Mouse (Mus musculus) granulocyte monocyte progenitor cell, adult 5-6 weeks (primary cell): ENCODE data around the gene Asprv1. TPM values are rescaled to one million over a fixed set of nuclear protein-coding genes. Genes with fewer than 3 reads are reported as not detected.
A peak's percentile ranks its signal among the peaks of the same experiment; 100 is the strongest.

Experiments used
- ATAC-seq: replicated peaks from 2 replicates; pipeline ENCODE4 v1.8.0; 2016; ENCODE audit warnings: mild to moderate bottlenecking, moderate TSS enrichment, inconsistent platforms; ENCODE audit not compliant: poor library complexity, severe bottlenecking
- total RNA-seq, 2 experiments: library from RNA; stranded (forward) in 1 of 2; stranded (reverse) in 1 of 2; fragments of 200-712, 200-1000 nt in 1 of 2; fragments of >200 nt in 1 of 2; fragmentation: Nextera tagmentation in 1 of 2; gene quantifications; 2 replicates each; pipeline ENCODE4 v1.2.3; 2014 to 2017

The Asprv1 gene
- not detected in 2 replicates for total RNA-seq (2014; fragmentation: Nextera tagmentation)
- 0.98 TPM in 1 of 2 replicates, not detected in the other for total RNA-seq (2017)

DNA sequence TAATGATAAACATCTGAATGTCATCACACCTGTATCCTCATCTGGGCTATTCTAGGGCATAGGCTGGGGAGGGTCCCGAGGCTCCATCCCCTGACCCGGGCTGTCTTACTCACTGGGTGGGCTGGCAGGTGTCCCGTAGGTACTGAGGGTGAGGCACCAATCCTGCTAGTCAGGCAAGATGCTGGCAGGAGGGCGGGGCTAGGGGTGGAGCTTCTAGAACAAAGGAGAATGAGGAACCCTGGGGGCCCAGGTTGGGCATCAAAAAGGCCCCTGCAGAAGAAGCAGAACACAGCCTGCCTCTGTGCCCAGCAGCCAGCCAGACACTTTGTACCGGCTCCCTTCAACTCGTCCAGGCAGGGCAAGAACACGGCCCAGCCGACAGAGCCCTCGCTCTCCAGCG, at the start of gene Asprv1:
Asprv1 (plus strand) TSS at position 219 of the 400 bp plus-strand sequence.
- peak; percentile 69 for ATAC-seq

DNA sequence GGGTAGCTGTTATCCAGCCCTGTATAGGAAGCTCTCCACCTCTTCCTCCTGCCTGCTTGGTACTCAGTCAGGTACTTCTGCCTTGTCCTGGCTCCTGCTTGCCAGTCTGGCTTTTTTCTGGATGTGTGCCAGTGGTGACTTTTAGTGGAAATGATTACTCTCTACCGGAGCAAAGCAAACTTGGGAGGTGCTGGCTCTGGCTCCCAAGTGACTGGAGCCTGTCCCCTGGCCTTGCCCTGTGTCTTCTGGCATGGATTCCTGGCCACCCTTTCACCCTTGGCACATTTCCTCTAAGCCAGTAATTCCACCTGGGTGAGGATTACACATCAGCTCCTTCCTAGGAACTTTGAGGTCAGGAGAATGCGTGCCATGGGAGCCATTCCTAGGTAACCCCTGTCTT, 49.6 kb upstream of the Asprv1 start:
- no peak for ATAC-seq

DNA sequence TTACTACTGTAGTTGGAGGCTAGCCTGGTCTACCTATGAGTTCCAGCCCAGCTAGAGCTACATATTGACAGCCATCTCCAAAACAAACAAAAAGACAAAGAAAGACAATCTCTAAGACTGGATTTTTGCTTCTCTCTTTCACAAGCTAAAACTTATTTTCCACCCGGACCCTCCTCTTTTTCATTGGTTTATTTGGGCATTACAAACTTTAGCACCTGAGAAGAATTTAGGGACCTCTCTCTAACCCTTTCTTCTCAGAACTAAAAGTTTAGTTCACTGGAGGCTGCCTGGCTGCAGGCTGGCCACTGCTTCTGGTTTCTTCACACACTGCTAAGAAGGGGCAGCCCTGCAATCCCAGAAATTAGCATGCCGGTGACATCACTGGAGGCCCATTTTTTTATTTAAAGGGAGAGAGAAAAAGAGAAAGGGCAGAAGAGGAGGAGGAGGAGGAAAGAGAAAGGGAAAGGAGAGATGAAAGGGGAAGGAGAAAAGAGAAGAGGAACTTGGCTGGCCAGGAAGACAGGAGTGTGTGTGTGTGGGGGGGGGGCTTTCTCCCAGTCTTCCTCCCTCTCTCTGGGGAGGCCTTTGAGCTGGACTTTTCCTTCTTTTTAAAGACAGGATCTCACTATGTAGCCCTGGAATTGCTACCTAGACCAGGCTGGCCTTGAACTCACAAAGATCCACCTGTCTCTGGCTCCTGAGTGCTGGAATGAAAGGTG, 48.7 kb upstream of the Asprv1 start:
- peak; percentile 76 for ATAC-seq

DNA sequence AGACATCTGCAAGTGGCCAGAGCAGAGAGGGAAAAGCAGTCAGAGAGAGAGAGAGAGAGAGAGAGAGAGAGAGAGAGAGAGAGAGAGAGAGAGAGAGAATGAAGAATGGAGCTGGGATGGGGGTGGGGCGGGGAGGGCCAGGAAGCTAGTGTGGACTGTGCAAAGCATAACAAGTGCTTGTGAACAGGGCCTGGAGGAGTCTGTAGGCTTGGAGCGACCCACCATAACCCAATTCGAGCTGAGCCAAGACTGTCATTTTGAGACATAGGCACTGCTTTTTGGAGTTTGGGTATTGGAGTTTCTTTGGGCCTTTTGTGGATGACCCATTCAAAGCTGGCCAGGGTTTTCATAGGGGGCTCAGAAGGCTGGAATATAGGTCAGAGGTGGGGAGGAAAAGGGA, 48.0 kb upstream of the Asprv1 start:
- ATAC-seq: no peak

DNA sequence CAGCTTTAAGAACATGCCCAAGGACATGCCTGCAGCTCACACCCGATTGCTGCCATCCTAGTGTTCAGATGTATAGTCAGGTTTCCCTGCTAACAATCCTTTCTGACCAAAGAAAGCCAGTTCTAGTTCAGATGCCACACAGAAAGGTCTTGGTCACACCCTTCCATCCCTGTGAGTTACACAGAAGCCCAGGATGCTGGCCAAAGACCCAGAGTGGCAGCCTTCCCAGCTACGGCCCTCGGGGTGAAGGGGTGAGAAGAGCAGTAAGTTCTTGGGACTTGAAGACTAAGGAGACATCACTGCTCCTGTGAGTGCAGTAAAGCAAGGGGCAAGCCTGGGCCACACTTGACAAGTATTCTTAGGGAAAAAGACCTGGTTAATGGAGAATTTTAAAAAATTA, 44.8 kb upstream of the Asprv1 start:
- no peak for ATAC-seq

DNA sequence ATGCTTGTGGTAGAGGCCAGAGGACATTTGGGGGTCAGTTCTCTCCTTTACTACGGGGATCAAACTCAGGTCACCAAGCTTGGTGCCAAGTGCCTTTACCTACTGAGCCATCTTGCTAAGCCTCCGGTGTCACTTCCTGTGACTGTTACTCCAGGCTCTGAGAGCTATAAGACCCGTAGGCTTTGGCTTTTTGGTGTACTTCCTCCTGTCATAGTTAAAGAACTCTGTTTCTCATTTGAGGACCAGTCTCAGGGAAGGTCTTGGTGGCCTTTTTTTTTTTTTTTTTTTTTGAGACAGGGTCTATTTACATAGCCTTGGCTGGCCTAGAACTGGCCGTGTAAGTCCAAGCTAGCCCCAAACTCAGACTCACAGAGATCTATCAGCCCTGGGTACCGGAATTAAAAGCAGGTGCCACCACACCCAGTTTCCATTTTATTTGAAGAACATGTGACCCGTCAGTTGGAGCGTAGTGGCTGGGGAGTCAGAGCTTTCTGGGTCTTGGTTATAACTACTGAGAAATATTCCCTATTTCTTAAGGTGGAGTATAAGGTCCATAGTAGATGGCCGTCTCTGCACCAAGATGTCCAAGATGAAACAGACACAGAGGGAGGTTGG, 44.3 kb upstream of the Asprv1 start:
- no peak for ATAC-seq

DNA sequence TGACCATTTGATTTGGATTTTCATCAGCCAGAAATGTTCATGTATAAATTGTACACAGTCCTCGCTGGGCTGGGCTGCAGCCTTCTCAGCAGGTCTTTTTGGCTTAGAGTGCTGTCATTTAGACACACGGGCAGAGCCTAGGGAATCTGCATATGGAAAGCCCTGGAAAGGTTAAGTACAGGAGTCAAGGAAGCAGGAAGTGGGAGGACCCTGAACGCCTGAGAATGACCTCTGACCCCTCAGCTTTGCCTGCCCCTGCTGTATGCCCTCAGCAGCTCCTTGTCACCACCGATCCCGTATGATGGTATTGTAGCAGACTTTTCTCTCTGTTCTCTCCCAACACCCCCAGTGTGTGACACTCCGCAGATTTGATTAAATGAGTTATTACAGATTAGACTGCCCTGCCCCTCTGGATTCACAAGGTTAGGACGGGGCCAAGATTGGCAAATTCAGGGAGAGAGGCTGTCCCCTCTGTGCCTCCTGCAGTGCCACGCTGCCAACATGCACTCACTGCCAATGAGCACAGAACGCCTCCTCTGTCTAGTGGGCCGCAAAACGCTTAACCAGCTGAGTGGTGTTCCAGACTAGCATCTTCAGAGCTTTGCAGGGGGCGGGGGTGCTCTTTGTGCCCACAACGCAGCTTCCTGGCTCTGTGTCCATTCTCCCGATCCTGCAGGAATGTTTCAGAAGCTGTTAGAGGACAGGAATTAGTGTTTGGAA, 43.5 kb upstream of the Asprv1 start:
- ATAC-seq: peak; percentile 21

DNA sequence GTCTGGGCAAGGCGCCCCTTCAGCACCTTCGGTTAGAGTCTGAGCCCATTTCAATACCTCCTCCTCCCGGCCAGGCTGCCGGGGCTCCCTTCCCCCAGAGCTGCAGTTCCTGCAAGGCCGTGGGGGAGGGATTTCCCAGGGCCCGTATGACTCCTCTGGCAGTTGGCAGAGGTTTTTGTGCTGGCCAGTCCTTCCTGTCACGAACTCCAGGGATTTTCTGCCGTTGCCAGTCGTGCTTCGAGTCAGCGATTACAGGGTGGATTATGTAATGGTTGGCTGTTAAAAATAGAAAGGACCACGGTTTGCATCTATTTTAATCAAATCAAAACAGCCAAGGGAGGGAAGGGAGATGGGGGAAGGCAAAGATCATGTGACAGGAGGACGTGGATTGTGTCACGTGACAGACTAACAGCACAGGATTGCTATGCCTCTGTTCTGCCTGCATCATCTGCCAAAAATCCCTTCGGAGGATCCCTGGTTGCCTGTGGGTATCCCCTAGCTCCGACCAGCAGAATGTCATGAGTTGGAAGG, 42.8 kb upstream of the Asprv1 start:
- peak; percentile 92 for ATAC-seq

DNA sequence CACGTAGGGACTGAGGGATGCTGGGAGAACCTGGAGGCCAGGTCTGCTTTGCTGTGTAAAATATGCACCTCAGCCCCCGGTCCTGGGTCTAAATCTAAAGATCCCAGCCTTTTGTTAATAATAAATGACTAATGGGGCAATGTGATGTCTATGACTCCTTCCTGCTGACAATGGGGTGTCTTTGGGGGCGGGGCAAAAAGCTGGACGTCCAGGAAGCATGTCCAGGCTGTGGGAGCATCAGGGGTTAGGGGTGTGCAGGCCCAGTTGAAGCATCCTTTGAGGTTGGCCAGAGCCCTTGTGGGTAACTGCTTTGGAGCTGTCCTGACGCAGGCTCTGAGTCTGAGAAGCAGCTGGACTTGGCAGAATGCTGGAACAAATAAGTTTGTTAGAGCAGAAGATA, 41.9 kb upstream of the Asprv1 start:
- no peak for ATAC-seq

DNA sequence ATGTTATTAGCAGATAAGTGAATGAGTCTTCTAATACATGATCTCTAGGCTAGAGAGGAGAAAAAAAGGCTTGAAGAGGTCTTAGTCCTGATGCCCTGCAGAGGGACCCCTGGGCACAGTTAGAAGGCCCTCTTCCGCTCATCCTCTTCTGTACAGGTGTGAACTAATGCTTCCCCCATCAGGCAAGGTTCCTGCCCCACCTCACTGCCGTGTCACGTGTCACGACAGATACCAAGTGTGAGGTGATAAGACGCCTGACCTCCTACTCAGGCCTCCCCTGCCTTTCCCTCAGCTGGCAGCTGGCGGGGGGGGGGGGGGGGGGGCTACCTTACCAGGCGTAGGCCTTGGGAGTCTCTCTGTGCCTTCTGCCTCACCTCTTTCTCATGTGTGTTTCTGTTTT, 39.5 kb upstream of the Asprv1 start:
- ATAC-seq: no peak

DNA sequence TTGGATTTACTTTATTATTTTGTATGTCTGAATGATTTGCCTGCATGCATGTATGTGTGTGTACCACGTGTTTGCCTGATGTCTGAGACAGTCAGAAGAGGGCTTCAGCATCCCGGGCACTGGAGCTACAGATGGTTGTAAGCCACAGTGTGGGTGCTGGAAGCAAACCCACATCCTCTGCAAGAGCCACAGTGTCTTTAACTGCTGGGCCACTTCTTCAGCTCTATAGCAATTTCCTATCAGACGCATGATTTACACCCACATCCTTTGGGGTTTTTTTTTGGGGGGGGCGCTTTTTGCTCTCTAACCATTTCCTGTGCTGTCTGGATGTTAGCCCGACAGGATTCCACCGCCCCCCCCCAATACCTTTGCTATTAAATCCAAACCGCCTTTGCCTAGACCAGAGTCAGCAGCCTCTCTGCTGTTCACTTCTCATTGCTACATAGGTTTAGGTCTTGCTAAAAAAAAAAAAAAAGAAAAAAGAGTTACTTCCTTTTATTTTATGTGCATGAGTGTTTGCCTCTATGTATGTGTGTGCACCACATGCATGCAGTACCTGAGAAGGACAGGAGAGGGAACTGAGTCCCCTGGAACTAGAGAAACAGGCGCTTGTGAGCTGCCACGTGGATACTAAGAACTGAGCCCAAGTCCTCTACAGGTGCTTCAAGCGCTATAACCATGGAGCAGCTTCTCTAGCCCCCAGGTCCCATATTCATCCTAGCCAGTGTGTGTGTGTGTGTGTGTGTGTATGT, 34.6 kb upstream of the Asprv1 start:
- ATAC-seq: peak; percentile 85

DNA sequence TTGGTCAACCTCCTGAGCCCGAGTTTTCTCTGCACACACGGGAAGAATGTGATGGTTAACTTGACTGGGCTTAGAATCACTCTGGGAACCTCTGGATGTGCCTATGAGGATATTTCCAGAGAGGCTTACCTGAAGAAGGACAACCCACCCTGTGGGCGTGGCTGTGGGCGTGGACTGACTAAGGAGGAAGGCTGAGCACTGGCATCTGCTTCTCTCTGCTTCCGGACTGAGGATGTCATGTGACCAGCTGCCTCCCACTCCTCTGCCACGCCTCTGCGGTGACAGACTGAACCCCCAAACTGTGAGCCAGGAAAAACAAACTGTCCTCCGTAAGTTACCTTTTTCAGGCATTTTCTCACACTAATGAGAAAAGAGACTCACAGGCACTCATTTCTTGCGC, 33.3 kb upstream of the Asprv1 start:
- ATAC-seq: no peak

DNA sequence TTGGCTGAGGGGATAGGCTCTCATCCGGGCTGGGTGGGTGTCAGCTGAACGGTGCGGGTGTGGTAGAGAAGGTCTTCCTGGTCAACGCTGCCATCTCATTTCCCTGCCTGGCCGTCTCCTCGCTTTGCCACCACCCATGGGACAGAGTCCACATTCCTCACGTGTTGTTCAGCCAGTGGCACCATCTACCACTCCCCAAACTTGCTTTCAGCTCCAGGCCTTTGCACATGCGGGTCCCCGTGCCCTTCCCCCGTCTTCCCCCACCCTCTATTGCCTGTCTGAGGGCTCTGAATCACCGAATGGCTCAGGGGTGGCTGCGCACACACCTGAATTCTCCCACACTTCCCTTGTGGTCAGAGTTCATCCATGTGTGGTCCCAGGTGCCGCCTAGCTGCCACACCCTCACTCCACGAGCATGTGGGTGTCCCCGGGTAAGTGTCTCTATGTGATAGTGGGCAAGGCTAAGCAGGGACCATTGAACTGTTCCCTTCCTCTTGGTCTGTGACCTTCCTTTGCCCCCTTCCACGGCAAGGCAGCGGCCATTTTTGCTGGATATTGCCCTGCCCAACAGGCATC, 32.0 kb upstream of the Asprv1 start:
- no peak for ATAC-seq

DNA sequence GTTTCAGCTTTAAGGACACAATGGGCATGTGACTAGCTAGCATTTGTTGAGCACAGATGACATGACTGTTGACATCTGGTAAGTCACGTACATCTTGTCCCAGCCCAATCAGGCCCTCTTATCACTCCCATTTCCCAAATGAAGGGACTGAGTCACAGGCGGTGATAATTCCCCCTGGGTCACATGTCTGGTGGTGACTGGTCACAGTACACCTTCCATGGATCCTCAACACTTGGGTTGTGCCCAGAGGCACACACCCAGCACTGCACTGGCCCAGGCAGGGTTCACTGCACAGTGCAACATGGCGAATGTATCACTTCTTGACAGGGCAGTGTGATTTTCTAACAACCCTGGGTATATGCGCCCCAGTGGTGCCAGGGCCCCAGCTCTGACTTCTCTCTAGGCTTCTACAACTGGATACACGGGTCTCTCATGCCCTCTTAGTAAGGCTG, 29.2 kb upstream of the Asprv1 start:
- ATAC-seq: no peak

DNA sequence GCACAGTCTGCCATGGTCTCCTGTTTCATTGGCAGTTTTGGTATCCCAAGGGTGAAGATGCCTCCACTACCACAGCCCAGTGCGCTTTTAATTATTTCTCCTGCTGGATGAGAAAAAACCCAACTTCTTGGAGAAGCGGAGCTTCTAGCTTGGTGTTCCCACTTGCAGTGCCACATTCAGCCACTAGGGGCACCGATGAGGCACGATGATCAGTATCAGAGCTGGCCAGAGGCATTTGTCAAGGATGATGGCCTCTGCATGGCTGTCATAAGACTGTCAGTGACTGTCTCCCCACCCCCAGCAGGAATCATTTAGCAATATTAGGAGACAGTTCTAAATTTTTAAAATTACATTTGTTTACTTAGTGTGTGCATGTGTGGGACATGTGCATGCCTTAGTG, 28.8 kb upstream of the Asprv1 start:
- peak; percentile 63 for ATAC-seq

DNA sequence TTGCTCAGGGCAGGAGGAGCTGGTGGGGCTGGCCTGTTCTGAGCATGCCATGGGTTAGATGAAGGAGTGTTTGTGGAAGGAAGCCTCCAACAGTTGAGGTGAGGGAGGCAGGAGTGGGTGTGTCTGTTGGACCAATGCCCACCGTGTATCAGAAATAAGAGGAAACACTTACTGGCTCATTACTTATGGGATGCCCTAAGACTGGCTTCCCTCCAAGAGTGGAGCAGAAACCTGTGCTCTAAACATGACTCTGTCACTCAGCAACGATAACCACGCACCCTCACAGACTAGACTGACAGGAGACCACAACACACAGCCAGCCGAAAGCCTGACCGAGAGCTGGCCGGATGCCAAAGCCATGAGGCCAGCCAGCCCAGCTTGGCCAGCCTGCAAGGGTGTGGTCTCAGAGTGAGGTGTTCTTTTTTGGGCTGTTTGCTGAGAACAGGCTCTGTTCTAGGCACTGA, 28.0 kb upstream of the Asprv1 start:
- peak; percentile 85 for ATAC-seq

DNA sequence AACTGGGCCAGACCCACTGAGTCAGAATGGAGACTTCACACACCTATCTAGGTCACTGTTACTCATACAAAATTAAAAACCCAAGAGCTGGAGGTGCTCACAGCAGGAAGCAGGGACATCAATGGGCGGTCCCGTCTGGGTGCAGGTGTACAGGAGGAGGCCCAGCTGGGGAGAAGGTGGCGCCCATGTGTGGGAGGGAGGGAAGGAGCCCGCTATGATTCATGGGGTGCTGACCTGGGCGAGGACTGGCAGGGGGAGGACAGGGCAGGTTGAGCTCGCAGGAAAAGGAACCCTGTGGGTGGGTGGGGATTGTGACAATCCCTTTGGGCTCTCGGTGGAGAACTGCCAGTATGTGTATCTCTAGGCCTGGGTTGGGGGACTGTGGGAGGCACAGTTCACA, 22.7 kb upstream of the Asprv1 start:
- ATAC-seq: no peak

DNA sequence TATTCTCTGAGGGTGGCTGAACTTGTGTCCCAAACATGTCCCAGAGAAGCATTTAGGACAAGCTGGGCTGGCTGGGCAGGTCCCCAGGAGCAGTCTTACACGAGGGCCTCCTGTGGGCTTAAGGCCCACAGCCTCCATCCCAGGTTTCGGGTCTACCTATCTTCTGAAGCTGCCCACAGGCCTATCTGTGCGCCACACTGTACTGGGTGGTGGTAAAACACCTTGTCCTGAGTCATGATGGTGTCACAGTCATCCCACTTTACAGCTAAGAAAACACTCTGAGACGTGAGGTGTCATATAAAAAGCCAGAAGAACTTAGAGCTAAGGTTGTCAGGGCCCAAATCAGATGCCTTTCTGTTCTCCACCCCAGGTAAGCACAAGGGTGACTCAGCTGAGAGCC, 21.7 kb upstream of the Asprv1 start:
- no peak for ATAC-seq

DNA sequence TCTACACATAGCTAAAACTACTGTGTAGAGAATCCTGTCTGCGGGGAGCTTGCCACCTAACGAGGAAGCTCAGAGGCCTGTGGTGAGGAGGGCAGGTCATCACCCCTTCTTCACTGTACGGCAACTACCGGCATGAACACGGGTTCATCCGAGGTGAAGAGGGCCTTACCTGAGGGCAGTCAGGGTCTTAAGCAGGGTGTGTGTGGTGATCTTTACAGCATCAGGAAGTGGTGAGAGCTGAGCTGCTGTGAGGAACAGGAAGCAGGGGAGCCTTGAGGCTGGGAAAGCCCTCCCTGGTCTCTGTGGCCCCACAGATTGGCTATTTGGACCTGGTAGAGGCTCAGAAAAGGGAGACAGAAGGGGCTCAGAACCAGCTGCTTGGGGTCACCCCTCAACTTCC, 20.5 kb upstream of the Asprv1 start:
- ATAC-seq: peak; percentile 73

DNA sequence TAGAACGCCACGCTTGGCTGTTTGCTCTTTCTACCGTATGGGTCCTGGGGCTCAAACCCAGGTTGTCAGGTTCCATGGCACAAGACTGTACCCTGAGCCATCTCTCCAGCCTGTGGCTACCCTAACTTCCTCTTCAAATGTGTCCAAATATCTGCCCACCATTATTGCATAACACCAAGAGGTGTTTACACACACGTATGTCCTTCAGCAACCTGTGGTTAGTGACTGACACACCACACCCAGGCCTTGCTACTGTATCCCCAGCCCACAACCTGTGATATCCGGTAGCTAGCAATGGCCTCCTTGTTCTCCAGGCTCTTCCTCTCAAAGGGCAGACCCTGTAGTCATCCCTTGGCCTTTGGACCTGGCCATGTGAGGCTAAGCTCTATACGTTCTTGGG, 18.7 kb upstream of the Asprv1 start:
- ATAC-seq: peak; percentile 86
